Mouse (Mus musculus): ENCODE measurements around the gene Dcaf8. TPM values are rescaled to one million over a fixed set of nuclear protein-coding genes. Genes with fewer than 3 reads are reported as not detected.

Gene Dcaf8
- polyA plus RNA-seq, 2 experiments, result 34.6 to 36.2 TPM

DNA sequence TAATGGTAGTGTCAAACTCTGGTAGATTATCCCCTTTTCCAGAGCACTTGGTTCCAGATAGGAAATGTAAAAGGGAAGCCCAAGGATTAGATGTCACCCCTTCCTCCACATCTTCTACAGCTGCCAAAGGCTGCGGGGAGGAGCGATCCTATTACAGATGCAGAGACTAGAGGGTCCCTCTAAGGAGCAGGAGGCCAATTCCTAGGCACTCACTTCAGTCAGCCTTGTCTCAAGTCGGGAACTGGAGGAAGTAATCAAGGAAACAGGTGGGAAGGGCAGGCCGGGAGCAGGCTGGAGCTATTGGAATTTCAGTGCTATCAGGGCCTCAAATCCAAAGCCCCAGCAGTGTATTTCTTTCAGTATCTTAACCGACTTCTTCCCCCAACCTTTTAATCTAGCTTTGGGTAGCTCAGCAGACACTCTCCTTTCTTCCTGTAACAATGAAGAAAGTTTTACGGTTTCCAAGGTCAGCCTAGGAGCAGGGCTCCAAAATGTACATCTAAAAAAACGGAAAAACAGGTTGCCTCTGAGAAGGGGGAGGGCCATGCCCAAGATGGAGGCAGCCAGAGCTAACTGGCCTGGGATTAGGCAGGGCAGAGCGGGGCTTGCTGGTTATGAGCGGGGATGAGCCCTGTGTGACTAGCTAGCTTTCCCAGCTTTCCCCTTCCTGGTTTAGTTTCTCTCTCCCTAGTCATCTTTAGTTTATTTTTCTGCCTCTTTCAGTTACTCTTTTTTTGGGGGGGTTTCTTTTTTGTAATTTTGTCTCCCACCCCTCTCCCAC is 56.3 kb downstream of the Dcaf8 start:
- no peak overlapping the region for H3K27ac ChIP-seq
- no peak overlapping the region for H3K4me2 ChIP-seq (ENCODE audit: low read depth)
- DNase-seq (ENCODE audit: low read depth in 3 of 3, low spot score in 3 of 3) (no peak), ATAC-seq (ENCODE audit: insufficient read depth) (no peak)
- H3K36me3 ChIP-seq (replicated peaks; ENCODE audit: control insufficient read depth, insufficient read depth, low read depth), result peaks cover 6% of the 10 kb centered on the region
- TF ChIP-seq CTCF (IDR thresholded peaks at IDR 0.05; ENCODE audit: low read depth) (no peak), EP300 (IDR thresholded peaks at IDR 0.05; ENCODE audit: low read depth) (no peak)
- peaks cover 2 to 15% of the 10 kb centered on the region in 2 experiments; a peak in 2 of 4 replicates for H3K4me1 ChIP-seq (replicated peaks; ENCODE audit: control insufficient read depth in 2 of 2, insufficient read depth in 2 of 2, low read length in 1 of 2)
- H3K4me3 ChIP-seq (ENCODE audit: insufficient read depth in 1 of 2, low read depth in 2 of 2, low read length in 2 of 2), result no peak overlapping the region
- H3K9me3 ChIP-seq (ENCODE audit: control insufficient read depth, low read length), result no peaks in the 10 kb centered on the region
- no peak overlapping the region for H3K9ac ChIP-seq (replicated peaks)
- 46% methylated on average over 9 of the region's 9 CpGs for WGBS (ENCODE audit: insufficient replicate concordance)
- no peaks in the 10 kb centered on the region for H3K27me3 ChIP-seq (ENCODE audit: control insufficient read depth, insufficient read depth, low read length)

DNA sequence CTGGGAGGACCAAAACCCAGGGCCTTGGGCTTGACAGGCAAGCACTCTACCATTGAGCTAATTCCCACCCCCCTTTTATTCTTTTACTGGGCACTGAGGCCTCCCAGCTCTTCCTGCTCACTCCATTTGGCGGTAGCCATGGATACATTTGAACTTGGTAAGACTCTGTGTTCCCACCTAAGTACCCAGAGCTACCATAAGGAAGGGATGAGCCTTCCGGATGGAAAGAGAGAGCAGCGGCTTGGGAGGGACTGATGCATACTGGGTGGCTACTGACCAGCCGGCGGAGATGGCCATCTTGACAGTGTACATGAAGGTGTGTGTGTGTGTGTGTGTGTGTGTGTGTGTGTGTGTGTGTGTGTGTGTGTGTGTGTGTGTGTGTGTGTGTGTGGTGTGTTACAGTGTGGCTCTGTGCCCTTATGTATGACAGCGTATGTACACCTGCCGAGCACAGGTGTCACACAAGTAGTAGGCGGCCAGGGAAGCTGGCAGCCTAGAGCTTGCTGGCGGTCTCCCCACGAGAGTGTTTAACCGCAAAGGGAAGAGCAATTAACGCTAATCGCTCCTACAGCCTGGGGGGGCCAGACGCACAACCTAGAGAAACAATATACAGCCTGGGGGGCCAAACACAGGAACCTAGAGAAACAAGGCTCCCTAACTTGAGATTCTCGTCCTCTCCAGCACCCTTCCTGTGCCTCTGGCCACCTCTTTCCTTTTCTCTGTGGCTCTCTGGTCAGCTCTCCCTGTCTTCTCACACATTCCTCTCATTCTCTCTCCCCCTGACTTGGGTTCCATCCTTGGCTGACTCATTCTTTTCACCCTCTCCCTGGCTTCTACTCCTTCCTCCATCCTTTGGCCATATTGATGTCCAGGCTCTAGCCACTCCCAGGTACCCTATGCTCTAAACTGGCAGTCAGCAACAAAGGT is 57.2 kb downstream of the Dcaf8 start:
- ATAC-seq (ENCODE audit: insufficient read depth) (no peak), DNase-seq (ENCODE audit: low read depth in 3 of 3, low spot score in 3 of 3) (no peak)
- no peaks in the 10 kb centered on the region for H3K9me3 ChIP-seq (ENCODE audit: control insufficient read depth, low read length)
- no peak for TF ChIP-seq EP300 (IDR thresholded peaks at IDR 0.05; ENCODE audit: low read depth)
- TF ChIP-seq CTCF (IDR thresholded peaks at IDR 0.05; ENCODE audit: low read depth), result no peak
- WGBS (ENCODE audit: insufficient replicate concordance), result 61% methylated on average over 15 of the region's 15 CpGs
- no peak overlapping the region for H3K9ac ChIP-seq (replicated peaks)
- H3K4me3 ChIP-seq (ENCODE audit: insufficient read depth in 1 of 2, low read depth in 2 of 2, low read length in 2 of 2), result no peak overlapping the region; a peak in 1 of 4 replicates
- no peaks in the 10 kb centered on the region for H3K27me3 ChIP-seq (ENCODE audit: control insufficient read depth, insufficient read depth, low read length)
- H3K4me2 ChIP-seq (ENCODE audit: low read depth), result peak overlapping the region; percentile 63
- peaks cover 3% of the 10 kb centered on the region; the same call in 1 of the 2 replicates for H3K36me3 ChIP-seq (replicated peaks; ENCODE audit: control insufficient read depth, insufficient read depth, low read depth)
- H3K4me1 ChIP-seq (replicated peaks; ENCODE audit: control insufficient read depth in 2 of 2, insufficient read depth in 2 of 2, low read length in 1 of 2), result peaks cover 2 to 15% of the 10 kb centered on the region in 2 experiments; a peak in 2 of 4 replicates
- no peak overlapping the region for H3K27ac ChIP-seq

DNA sequence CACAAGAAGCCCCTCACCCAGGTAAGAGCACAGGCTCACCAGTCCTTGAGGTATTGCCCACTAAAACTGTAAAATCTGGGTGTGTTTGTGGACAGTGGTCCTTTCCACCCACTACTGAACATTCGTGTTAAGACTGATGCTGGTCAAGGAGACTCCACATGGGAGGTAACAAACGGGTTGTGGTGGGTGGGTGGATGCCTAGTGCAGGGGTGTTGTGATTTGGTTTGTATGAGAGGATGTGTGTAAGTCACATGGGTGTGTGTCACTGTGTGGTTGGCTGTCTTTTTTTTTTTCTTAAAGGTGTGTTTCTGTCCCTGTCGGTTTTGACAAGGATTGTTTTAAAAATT is 57.8 kb downstream of the Dcaf8 start:
- H3K9ac ChIP-seq (replicated peaks), result no peak overlapping the region
- H3K36me3 ChIP-seq (replicated peaks; ENCODE audit: control insufficient read depth, insufficient read depth, low read depth), result no peaks in the 10 kb centered on the region
- WGBS (ENCODE audit: insufficient replicate concordance), result 17% methylated on average over 3 of the region's 3 CpGs
- no peaks in the 10 kb centered on the region for H3K9me3 ChIP-seq (ENCODE audit: control insufficient read depth, low read length)
- peak overlapping the region; percentile 63 for H3K4me2 ChIP-seq (ENCODE audit: low read depth)
- ATAC-seq (ENCODE audit: insufficient read depth) (no peak), DNase-seq (ENCODE audit: low read depth in 3 of 3, low spot score in 3 of 3) (no peak)
- no peak overlapping the region for H3K27ac ChIP-seq
- H3K4me3 ChIP-seq (ENCODE audit: insufficient read depth in 1 of 2, low read depth in 2 of 2, low read length in 2 of 2), result peak overlapping the region; percentile 44 to 56; a peak in 2 of 4 replicates
- H3K4me1 ChIP-seq (replicated peaks; ENCODE audit: control insufficient read depth in 2 of 2, insufficient read depth in 2 of 2, low read length in 1 of 2), result peaks cover 2 to 15% of the 10 kb centered on the region in 2 experiments; a peak in 2 of 4 replicates
- no peaks in the 10 kb centered on the region for H3K27me3 ChIP-seq (ENCODE audit: control insufficient read depth, insufficient read depth, low read length)
- no peak for TF ChIP-seq EP300 (IDR thresholded peaks at IDR 0.05; ENCODE audit: low read depth)
- TF ChIP-seq CTCF (IDR thresholded peaks at IDR 0.05; ENCODE audit: low read depth), result no peak

DNA sequence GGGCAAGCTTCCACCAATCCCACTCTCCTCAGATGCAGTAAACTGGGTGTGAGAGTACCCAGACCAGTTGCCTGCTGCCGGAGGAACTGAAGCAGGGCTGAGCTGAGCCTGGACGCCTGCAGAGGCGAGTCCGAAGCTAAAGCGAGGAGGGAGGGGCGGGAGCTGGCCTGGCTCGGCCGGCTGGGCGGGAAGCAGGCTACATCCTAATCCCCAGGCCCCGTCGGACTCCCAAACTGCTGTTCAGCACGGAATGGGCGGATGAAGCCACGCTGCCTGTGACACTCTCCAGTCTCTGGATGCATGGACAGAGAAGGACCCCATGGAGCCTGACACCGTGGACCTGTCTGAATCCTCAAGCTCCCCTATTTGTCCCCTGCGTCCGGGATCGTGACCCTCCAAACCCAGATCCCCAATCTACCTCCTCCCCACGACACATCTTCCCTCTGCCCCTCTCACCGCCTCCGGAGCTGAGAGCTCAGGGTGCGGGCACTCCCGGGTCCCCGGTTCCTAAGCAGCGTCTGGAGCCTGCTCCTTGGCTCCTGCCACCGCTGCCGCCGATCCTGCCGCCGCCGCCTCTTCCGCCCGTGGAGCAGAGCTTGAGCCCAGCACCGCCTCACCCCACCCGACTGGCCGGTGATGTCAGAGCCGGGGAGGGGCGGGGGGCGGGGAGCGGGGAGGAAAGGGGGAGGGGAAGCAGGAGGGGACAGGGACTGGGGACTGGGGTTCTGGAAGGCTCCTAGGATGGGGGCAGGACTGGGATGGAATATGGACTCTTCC is 58.4 kb downstream of the Dcaf8 start, which contains the start of gene Pea15a:
Gene Pea15a, minus strand, starts transcription at position 664 of the 777 bp plus-strand sequence.
- Histone ChIP-seq H3K27me3 (ENCODE audit: control insufficient read depth, insufficient read depth, low read length) (no peaks in the 10 kb centered on the region), H3K36me3 (replicated peaks; ENCODE audit: control insufficient read depth, insufficient read depth, low read depth) (no peaks in the 10 kb centered on the region), H3K4me2 (ENCODE audit: low read depth) (peak within 1 kb of the TSS; percentile 63), H3K9me3 (ENCODE audit: control insufficient read depth, low read length) (no peaks in the 10 kb centered on the region), H3K4me3 (ENCODE audit: insufficient read depth in 1 of 2, low read depth in 2 of 2, low read length in 2 of 2) (peak within 1 kb of the TSS; percentile 44 to 56), H3K27ac (no peak within 1 kb of the TSS), H3K9ac (replicated peaks) (peak within 1 kb of the TSS; percentile 56), H3K4me1 (replicated peaks; ENCODE audit: control insufficient read depth in 2 of 2, insufficient read depth in 2 of 2, low read length in 1 of 2) (peaks cover 2 to 15% of the 10 kb centered on the region in 2 experiments; a peak in 2 of 4 replicates)
- ATAC-seq (ENCODE audit: insufficient read depth) (peak; percentile 63), DNase-seq (ENCODE audit: low read depth in 3 of 3, low spot score in 3 of 3) (peak in 1 of 3 experiments; percentile 17)
- under 1% methylated on average over 38 of the region's 40 CpGs for WGBS (ENCODE audit: insufficient replicate concordance)
- TF ChIP-seq EP300 (IDR thresholded peaks at IDR 0.05; ENCODE audit: low read depth) (no peak), CTCF (IDR thresholded peaks at IDR 0.05; ENCODE audit: low read depth) (no peak)
